Mouse (Mus musculus) ES-E14 (cell line): ENCODE results near the gene Inpp5b. TPM values are rescaled to one million over a fixed set of nuclear protein-coding genes. Genes with fewer than 3 reads are reported as not detected.

Experiments
- DNase-seq: peaks from one replicate; pipeline ENCODE4 v3.0.0-alpha.2; 2013; ENCODE audit warnings: low read depth, low spot score
- H3K27ac ChIP-seq: 2 replicates; pipeline ENCODE4 v1.5.1; 2012; ENCODE audit warnings: low read depth, mild to moderate bottlenecking, low read length, moderate library complexity, mixed read lengths; ENCODE audit not compliant: poor library complexity, insufficient read depth, severe bottlenecking
- H3K36me3 ChIP-seq: 2 replicates; pipeline ENCODE4 v1.6.1; 2012; ENCODE audit warnings: mild to moderate bottlenecking, low read length, moderate library complexity, mixed read lengths; ENCODE audit not compliant: control insufficient read depth, poor library complexity, insufficient read depth, severe bottlenecking
- H3K4me1 ChIP-seq, 2 experiments: fragments of 150-350 bp in 1 of 2; sonication (generic) in 1 of 2; 2 replicates each; pipeline ENCODE4 v1.6.1; 2012; ENCODE audit warnings: low read length in 2 of 2, mild to moderate bottlenecking in 1 of 2, mixed read lengths in 1 of 2; ENCODE audit not compliant: control insufficient read depth in 2 of 2, insufficient read depth in 2 of 2, poor library complexity in 1 of 2
- H3K4me3 ChIP-seq, 2 experiments: fragments of 150-350 bp in 1 of 2; sonication (generic) in 1 of 2; 2 replicates each; pipeline ENCODE4 v1.5.1; 2012; ENCODE audit warnings: low read length in 2 of 2, low read depth in 1 of 2, mild to moderate bottlenecking in 1 of 2, mixed read lengths in 1 of 2; ENCODE audit not compliant: insufficient read depth in 1 of 2, poor library complexity in 1 of 2, severe bottlenecking in 1 of 2
- H3K9ac ChIP-seq: 2 replicates; pipeline ENCODE4 v1.6.1; 2012; ENCODE audit warnings: low read depth, mild to moderate bottlenecking, low read length, mixed read lengths; ENCODE audit not compliant: poor library complexity, insufficient read depth, severe bottlenecking
- H3K9me3 ChIP-seq: fragments of 150-350 bp; sonication (generic); 2 replicates; pipeline ENCODE4 v1.6.1; 2012; ENCODE audit warnings: low read depth, mild to moderate bottlenecking, low read length; ENCODE audit not compliant: control insufficient read depth, insufficient read depth
- CHD2 ChIP-seq: IDR thresholded peaks from 2 replicates; pipeline ENCODE4 v1.6.1; 2014; ENCODE audit warnings: mild to moderate bottlenecking, low read depth, low read length, inconsistent platforms
- HCFC1 ChIP-seq: IDR thresholded peaks from 2 replicates; pipeline ENCODE4 v1.6.1; 2012; ENCODE audit warnings: low read length, inconsistent platforms, borderline replicate concordance; ENCODE audit not compliant: insufficient read depth
- MAFK ChIP-seq: IDR thresholded peaks from 2 replicates; pipeline ENCODE4 v1.6.1; 2014; ENCODE audit warnings: mild to moderate bottlenecking, low read depth, low read length, inconsistent platforms; ENCODE audit not compliant: insufficient read depth
- ZC3H11A ChIP-seq: IDR thresholded peaks from 2 replicates; pipeline ENCODE4 v1.6.1; 2012; ENCODE audit warnings: low read depth, mild to moderate bottlenecking, inconsistent platforms, low read length, borderline replicate concordance
- ZNF384 ChIP-seq: IDR thresholded peaks from 2 replicates; pipeline ENCODE4 v1.6.1; 2012; ENCODE audit warnings: low read depth, low read length, inconsistent platforms
- in situ Hi-C, 2 experiments: fragments of 600-800 bp; cut with MboI; formaldehyde crosslinking; loops; one replicate each; pipeline ENCODE4 v1.15.1; 2025; ENCODE audit warnings: low sequenced_read_pairs in 2 of 2, inconsistent platforms in 1 of 2; ENCODE audit not compliant: unreplicated experiment in 2 of 2
- total RNA-seq: library from RNA; depleted of rRNA; stranded (reverse); fragments of 300-350 nt; gene quantifications from 2 replicates; pipeline ENCODE4 v1.2.3, GENCODE M21; 2012

The Inpp5b gene
- total RNA-seq, 1 experiment, result 14.0 TPM

GRCm38 (mm10) chr4:124759305-124759811 lies 17.7 kb downstream of the Inpp5b start:
- H3K4me3 ChIP-seq, result no peak overlapping the region
- no peak overlapping the region for H3K9ac ChIP-seq
- no peak for DNase-seq
- no peaks in the 10 kb centered on the region for H3K36me3 ChIP-seq
- H3K4me1 ChIP-seq, result peaks cover 0 to 5% of the 10 kb centered on the region in 2 experiments; a peak in 1 of 4 replicates
- H3K9me3 ChIP-seq, result no peaks in the 10 kb centered on the region
- TF ChIP-seq CHD2 (no peak), ZC3H11A (no peak), ZNF384 (no peak), HCFC1 (no peak)
- no peak overlapping the region for H3K27ac ChIP-seq
- in situ Hi-C loops, result no loop called here

DNA sequence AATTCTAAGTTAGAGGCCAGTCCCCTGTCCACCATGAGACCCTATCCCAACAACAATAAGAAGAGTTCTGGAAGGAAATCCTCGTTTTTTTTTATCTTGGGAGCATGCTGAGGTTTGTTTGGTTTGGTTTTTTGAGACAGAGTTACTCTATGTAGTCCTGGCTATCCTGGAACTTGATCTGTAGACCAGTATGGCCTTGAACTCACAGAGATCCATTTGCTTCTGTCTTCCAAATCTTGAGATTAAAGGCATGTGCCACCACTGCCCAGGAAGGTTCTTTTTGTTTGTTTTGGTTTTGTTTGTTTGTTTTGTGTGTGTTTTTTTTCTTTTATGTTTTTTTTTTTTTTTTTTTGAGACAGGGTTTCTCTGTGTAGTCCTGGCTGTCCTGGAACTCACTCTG lies 19.6 kb downstream of the Inpp5b start:
- Histone ChIP-seq H3K9me3 (no peaks in the 10 kb centered on the region), H3K36me3 (no peaks in the 10 kb centered on the region), H3K4me3 (no peak overlapping the region), H3K9ac (no peak overlapping the region), H3K27ac (no peak overlapping the region), H3K4me1 (peaks cover 0 to 5% of the 10 kb centered on the region in 2 experiments; a peak in 1 of 4 replicates)
- no peak for TF ChIP-seq MAFK
- no peak for TF ChIP-seq HCFC1
- no peak for TF ChIP-seq CHD2
- no peak for TF ChIP-seq ZC3H11A
- TF ChIP-seq ZNF384, result no peak
- in situ Hi-C loops, result no loop called here
- DNase-seq, result no peak

DNA sequence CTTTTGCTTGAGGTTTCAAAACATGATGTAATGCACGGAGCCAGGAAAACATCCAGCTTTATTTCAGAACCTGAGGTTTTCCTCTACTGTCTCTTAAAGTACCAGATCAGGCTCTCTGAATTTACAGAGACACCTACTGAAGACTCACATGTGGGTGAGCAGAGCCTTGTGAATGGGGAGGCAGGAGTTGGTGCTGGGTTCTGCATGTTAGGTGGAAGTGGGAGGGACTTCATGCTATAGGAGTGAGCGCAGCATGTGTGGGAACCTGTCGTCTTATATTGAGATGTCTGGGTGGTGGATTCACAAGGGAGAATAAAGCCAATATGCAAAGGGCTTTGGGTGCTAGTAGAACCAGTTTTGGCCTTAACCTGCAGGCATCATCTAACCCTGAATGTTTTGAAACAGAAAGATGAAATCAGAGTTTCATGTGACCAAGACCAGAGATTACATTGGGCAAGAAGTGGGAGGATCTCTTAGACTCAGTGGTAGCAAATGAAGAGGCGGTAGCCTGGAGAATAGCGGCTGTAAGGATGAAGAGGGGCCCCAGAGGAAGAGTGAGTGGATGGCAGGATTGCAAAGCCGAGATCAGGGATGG lies 21.3 kb downstream of the Inpp5b start:
- Histone ChIP-seq H3K4me3 (no peak overlapping the region), H3K9me3 (no peaks in the 10 kb centered on the region), H3K9ac (no peak overlapping the region), H3K36me3 (no peaks in the 10 kb centered on the region), H3K4me1 (peaks cover 0 to 5% of the 10 kb centered on the region in 2 experiments; a peak in 1 of 4 replicates), H3K27ac (no peak overlapping the region)
- in situ Hi-C loops, result no loop called here
- no peak for DNase-seq
- TF ChIP-seq ZNF384 (no peak), HCFC1 (no peak), ZC3H11A (no peak), CHD2 (no peak)

DNA sequence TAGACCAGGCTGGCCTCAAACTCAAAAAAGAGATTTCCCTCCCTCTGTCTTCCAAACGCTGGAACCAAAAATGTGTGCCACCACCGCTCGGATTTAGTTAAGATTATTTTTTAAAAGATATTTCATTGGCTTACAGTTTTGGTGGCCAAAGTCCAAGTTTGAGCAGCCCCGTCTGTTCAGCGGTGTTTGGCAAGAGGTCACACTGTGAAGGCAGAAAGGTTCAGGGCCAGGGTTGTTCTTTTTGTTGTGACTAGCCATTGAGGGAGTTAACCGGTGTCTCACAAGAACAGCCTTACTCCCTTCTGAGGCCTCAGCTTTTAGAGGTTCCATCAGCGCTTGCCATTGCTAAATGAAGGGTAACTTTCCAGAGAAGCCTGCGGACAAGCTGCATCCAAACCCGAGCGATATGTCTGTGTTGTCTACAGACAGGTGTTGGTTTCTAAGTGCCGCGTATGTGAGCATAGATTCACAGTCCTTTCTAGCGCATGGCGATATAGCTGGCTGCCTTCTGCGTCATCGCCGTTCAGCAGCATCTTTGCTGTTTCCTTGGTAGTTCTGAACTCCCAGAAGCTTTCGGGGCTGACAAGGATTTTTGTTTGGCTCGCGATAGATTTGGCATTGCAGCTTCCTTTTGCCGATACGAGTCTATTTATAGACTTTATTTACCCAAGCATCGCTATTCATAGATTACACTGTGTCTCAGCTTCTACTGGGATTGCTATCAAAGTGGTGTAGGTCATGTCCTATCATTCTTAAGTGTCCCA lies 24.3 kb downstream of the Inpp5b start:
- no peak for DNase-seq
- Histone ChIP-seq H3K9me3 (no peaks in the 10 kb centered on the region), H3K27ac (no peak overlapping the region), H3K36me3 (no peaks in the 10 kb centered on the region), H3K9ac (no peak overlapping the region), H3K4me1 (no peaks in the 10 kb centered on the region), H3K4me3 (no peak overlapping the region)
- in situ Hi-C loops, result no loop called here
- TF ChIP-seq HCFC1 (no peak), ZNF384 (no peak), ZC3H11A (no peak), CHD2 (no peak), MAFK (no peak)
